Mouse (Mus musculus) MEL (cell line): ENCODE measurements at regions not wholly inside any gene's neighbourhood (a gene's known extent, or its start where the extent isn't known, plus 50 kb on each side); places are given as distances from the start of the nearest gene placed in this dataset.

Source experiments
- DNase-seq: peaks from one replicate; pipeline ENCODE4 v3.0.0; 2011; ENCODE audit warnings: low read depth, low spot score
- H3K27ac ChIP-seq: 2 replicates; pipeline ENCODE4 v1.5.1; 2012; ENCODE audit warnings: low read depth, mild to moderate bottlenecking, control low read depth, low read length, moderate library complexity; ENCODE audit not compliant: control insufficient read depth
- H3K27me3 ChIP-seq, 2 experiments: fragments of 150-350 bp in 1 of 2; sonication (generic) in 1 of 2; 2 replicates each; pipeline ENCODE4 v1.6.1; 2012; ENCODE audit warnings: low read length in 2 of 2, mild to moderate bottlenecking in 2 of 2, improper control_type of control experiment in 1 of 2, moderate library complexity in 1 of 2; ENCODE audit not compliant: insufficient read depth in 2 of 2, control insufficient read depth in 1 of 2
- H3K36me3 ChIP-seq, 2 experiments: 2 replicates each; pipeline ENCODE4 v1.6.1; 2012 to 2014; ENCODE audit warnings: low read length in 2 of 2, improper control_type of control experiment in 1 of 2, inconsistent platforms in 1 of 2, mild to moderate bottlenecking in 1 of 2; ENCODE audit not compliant: insufficient read depth in 2 of 2, control insufficient read depth in 1 of 2
- H3K4me1 ChIP-seq, 2 experiments: fragments of 150-350 bp in 1 of 2; sonication (generic) in 1 of 2; 2 replicates each; pipeline ENCODE4 v1.6.1; 2012; ENCODE audit warnings: low read length in 2 of 2, improper control_type of control experiment in 1 of 2, mild to moderate bottlenecking in 1 of 2; ENCODE audit not compliant: insufficient read depth in 2 of 2, control insufficient read depth in 1 of 2
- H3K4me3 ChIP-seq, 2 experiments: fragments of 150-350 bp in 1 of 2; sonication (generic) in 1 of 2; 2 replicates each; pipeline ENCODE4 v1.5.1; 2012; ENCODE audit warnings: low read depth in 2 of 2, low read length in 2 of 2, mild to moderate bottlenecking in 2 of 2, moderate library complexity in 2 of 2, control low read depth in 1 of 2, improper control_type of control experiment in 1 of 2; ENCODE audit not compliant: control insufficient read depth in 1 of 2, insufficient read depth in 1 of 2
- H3K79me2 ChIP-seq: 2 replicates; pipeline ENCODE4 v1.6.1; 2012; ENCODE audit warnings: mild to moderate bottlenecking, low read length, moderate library complexity; ENCODE audit not compliant: control insufficient read depth, poor library complexity, insufficient read depth
- H3K9ac ChIP-seq: 2 replicates; pipeline ENCODE4 v1.6.1; 2012; ENCODE audit warnings: low read depth, mild to moderate bottlenecking, control low read depth, low read length, moderate library complexity; ENCODE audit not compliant: control insufficient read depth, poor library complexity, severe bottlenecking
- H3K9me3 ChIP-seq: fragments of 150-350 bp; sonication (generic); replicated peaks from 2 replicates; pipeline ENCODE4 v1.6.1; 2012; ENCODE audit warnings: mild to moderate bottlenecking, low read length, improper control_type of control experiment, moderate library complexity; ENCODE audit not compliant: insufficient read depth
- BHLHE40 ChIP-seq: IDR thresholded peaks from 2 replicates; pipeline ENCODE4 v1.6.1; 2012; ENCODE audit warnings: low read depth, mild to moderate bottlenecking, inconsistent platforms, low read length, improper control_type of control experiment, borderline replicate concordance
- CHD2 ChIP-seq: IDR thresholded peaks from 2 replicates; pipeline ENCODE4 v1.6.1; 2011; ENCODE audit warnings: low read length, improper control_type of control experiment
- CTCF ChIP-seq, 3 experiments: IDR thresholded peaks in 2 of 3; conservative IDR thresholded peaks in 1 of 3; 2 replicates each; pipeline ENCODE4 v1.5.1; 2011 to 2012; ENCODE audit warnings: low read length in 3 of 3, low read depth in 2 of 3, mild to moderate bottlenecking in 2 of 3, improper control_type of control experiment in 1 of 3, inconsistent platforms in 1 of 3, mixed read lengths in 1 of 3, moderate library complexity in 1 of 3; ENCODE audit not compliant: control insufficient read depth in 1 of 3, insufficient read depth in 1 of 3, poor library complexity in 1 of 3, severe bottlenecking in 1 of 3
- E2F4 ChIP-seq: IDR thresholded peaks from 2 replicates; pipeline ENCODE4 v1.6.1; 2011; ENCODE audit warnings: low read depth, low read length, improper control_type of control experiment, borderline replicate concordance
- GABPA ChIP-seq: IDR thresholded peaks from 2 replicates; pipeline ENCODE4 v1.6.1; 2012; ENCODE audit warnings: low read depth, mild to moderate bottlenecking, inconsistent platforms, low read length, improper control_type of control experiment, moderate library complexity
- HCFC1 ChIP-seq: IDR thresholded peaks from 2 replicates; pipeline ENCODE4 v1.6.1; 2012; ENCODE audit warnings: low read depth, mild to moderate bottlenecking, inconsistent platforms, low read length, improper control_type of control experiment, moderate library complexity
- KAT2A ChIP-seq: conservative IDR thresholded peaks from 2 replicates; pipeline ENCODE4 v1.6.1; 2012; ENCODE audit warnings: low read depth, low read length, improper control_type of control experiment, inconsistent platforms
- MYB ChIP-seq: IDR thresholded peaks from 2 replicates; pipeline ENCODE4 v1.6.1; 2011; ENCODE audit warnings: mild to moderate bottlenecking, low read depth, low read length, improper control_type of control experiment
- MYC ChIP-seq: IDR thresholded peaks from 2 replicates; pipeline ENCODE4 v1.6.1; 2011; ENCODE audit warnings: low read depth, mild to moderate bottlenecking, low read length, improper control_type of control experiment, moderate library complexity
- NELFE ChIP-seq: IDR thresholded peaks from 2 replicates; pipeline ENCODE4 v1.6.1; 2011; ENCODE audit warnings: low read depth, low read length, improper control_type of control experiment
- NRF1 ChIP-seq: IDR thresholded peaks from 2 replicates; pipeline ENCODE4 v1.6.1; 2014; ENCODE audit warnings: low read depth, mild to moderate bottlenecking, inconsistent platforms, low read length, improper control_type of control experiment, moderate library complexity; ENCODE audit not compliant: poor library complexity, insufficient read depth, severe bottlenecking
- POLR2AphosphoS2 ChIP-seq: IDR thresholded peaks from 2 replicates; pipeline ENCODE4 v1.6.1; 2011; ENCODE audit warnings: low read length, improper control_type of control experiment
- RCOR1 ChIP-seq: IDR thresholded peaks from 2 replicates; pipeline ENCODE4 v1.6.1; 2012; ENCODE audit warnings: low read depth, mild to moderate bottlenecking, inconsistent platforms, low read length, improper control_type of control experiment
- SIN3A ChIP-seq: IDR thresholded peaks from 2 replicates; pipeline ENCODE4 v1.6.1; 2012; ENCODE audit warnings: low read length, improper control_type of control experiment, inconsistent platforms
- SMC3 ChIP-seq: IDR thresholded peaks from 2 replicates; pipeline ENCODE4 v1.6.1; 2011; ENCODE audit warnings: low read depth, low read length, improper control_type of control experiment
- TAL1 ChIP-seq: IDR thresholded peaks from 2 replicates; pipeline ENCODE4 v1.6.1; 2012; ENCODE audit warnings: mild to moderate bottlenecking, inconsistent platforms, low read length, moderate library complexity, mixed read lengths
- TBP ChIP-seq: IDR thresholded peaks from 2 replicates; pipeline ENCODE4 v1.8.0; 2011; ENCODE audit warnings: low read depth, low read length, improper control_type of control experiment
- TCF12 ChIP-seq: IDR thresholded peaks from 2 replicates; pipeline ENCODE4 v1.6.1; 2014; ENCODE audit warnings: low read depth, mild to moderate bottlenecking, inconsistent platforms, low read length, improper control_type of control experiment, moderate library complexity
- UBTF ChIP-seq: IDR thresholded peaks from 2 replicates; pipeline ENCODE4 v1.6.1; 2012; ENCODE audit warnings: low read depth, mild to moderate bottlenecking, inconsistent platforms, low read length, improper control_type of control experiment, moderate library complexity, borderline replicate concordance; ENCODE audit not compliant: insufficient read depth
- USF1 ChIP-seq: IDR thresholded peaks from 2 replicates; pipeline ENCODE4 v1.6.1; 2014; ENCODE audit warnings: low read depth, mild to moderate bottlenecking, inconsistent platforms, low read length, improper control_type of control experiment, moderate library complexity
- ZC3H11A ChIP-seq: IDR thresholded peaks from 2 replicates; pipeline ENCODE4 v1.6.1; 2012; ENCODE audit warnings: low read depth, mild to moderate bottlenecking, inconsistent platforms, low read length, improper control_type of control experiment
- ZMIZ1 ChIP-seq: IDR thresholded peaks from 2 replicates; pipeline ENCODE4 v1.6.1; 2012; ENCODE audit warnings: low read depth, mild to moderate bottlenecking, inconsistent platforms, low read length, improper control_type of control experiment, moderate library complexity

DNA sequence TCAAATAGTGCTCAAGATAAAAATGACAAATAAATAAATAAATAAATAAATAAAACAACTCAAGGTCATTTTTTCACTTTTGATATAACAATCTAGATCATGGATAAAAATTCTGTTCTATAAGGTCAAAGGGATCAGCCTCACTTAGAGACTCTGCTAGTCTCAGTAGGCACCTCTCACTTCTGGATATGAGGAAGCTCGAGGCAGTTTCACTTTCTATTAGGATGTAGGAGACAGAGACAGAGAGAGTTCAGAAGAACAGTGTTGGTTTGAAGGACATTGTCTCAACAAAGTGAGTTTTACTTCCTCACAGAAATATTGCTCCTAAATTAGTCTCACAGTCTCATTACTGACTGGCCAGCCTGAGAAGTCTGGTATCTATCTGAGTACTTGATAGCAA is 458.9 kb downstream of the Trib2 start:
- TF ChIP-seq CTCF (IDR thresholded peaks at IDR 0.05 in 2 of 3, conservative IDR thresholded peaks at IDR 0.05 in 1 of 3; ENCODE audit: control insufficient read depth in 1 of 3, insufficient read depth in 1 of 3, low read depth in 2 of 3, low read length in 3 of 3, poor library complexity in 1 of 3, severe bottlenecking in 1 of 3): no peak
- TF ChIP-seq MYC: no peak
- no peak for TF ChIP-seq TCF12
- no peak for TF ChIP-seq CHD2
- no peak for TF ChIP-seq USF1
- no peak for TF ChIP-seq NELFE
- no peak for TF ChIP-seq SMC3
- no peak for TF ChIP-seq POLR2AphosphoS2
- no peak for TF ChIP-seq E2F4
- H3K4me3 ChIP-seq: no peak overlapping the region
- DNase-seq: no peak
- no peaks in the 10 kb centered on the region for H3K36me3 ChIP-seq
- H3K9ac ChIP-seq: no peak overlapping the region
- no peaks in the 10 kb centered on the region for H3K79me2 ChIP-seq
- no peaks in the 10 kb centered on the region for H3K9me3 ChIP-seq
- H3K27ac ChIP-seq: no peak overlapping the region
- no peaks in the 10 kb centered on the region for H3K27me3 ChIP-seq
- H3K4me1 ChIP-seq: no peaks in the 10 kb centered on the region

DNA sequence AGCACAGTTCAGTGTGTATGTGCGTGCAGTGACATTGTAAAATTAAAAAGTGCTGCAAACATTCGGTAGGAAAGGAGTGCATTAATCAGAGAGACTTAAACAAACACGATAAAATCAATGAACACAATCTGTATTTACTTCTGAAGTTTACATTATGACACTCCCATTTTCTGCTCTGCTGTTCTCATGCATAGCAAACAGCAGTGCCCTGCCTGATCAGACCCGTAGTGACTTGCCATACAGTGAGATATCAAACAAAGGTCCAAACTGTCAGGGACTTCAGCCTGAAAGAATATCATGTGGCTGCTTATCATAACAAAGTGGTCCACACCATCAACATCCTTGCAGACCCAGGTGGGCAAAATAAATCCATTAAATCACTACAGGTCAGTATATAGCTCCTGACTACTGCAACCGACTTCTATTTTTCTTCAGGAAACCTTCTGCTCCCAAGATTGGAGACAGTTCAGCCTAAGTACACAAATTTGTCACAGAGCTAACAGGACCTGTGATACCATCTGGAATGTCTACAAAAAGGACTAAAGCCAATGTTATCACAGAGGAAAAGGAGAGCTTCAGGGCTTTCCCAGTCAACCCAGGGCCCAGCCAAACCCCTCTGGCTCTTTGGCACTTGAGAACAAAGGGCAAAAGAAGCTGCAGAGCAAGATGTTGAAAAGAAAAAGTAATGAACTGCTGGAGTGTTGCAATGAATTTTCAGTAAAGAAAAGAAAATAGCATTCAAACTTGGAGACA is 495.8 kb downstream of the Trib2 start:
- Histone ChIP-seq H3K4me3 (no peak overlapping the region), H3K36me3 (no peaks in the 10 kb centered on the region), H3K27me3 (no peaks in the 10 kb centered on the region), H3K27ac (no peak overlapping the region), H3K4me1 (no peaks in the 10 kb centered on the region), H3K9ac (no peak overlapping the region), H3K79me2 (no peaks in the 10 kb centered on the region), H3K9me3 (no peaks in the 10 kb centered on the region)
- DNase-seq: no peak
- TF ChIP-seq GABPA (no peak), TAL1 (no peak), NELFE (no peak)

DNA sequence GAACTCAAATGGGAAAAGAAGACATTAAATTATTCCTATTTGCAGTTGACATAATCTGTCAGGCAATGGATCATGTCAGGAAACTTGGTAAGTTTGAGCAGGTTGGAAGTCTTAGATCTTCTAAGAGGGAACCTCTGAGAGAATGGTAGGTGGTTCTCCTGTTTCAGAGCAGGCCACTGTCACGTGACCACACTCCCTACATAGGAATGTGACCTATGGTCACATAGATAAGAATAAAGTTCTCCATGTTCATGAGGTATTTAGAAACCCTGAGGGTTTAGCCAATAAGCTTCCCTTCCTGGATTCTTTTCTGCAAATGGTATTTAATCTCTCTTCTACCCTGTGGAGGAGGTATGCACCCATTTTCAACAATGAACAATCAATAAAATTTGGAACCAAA is 497.1 kb downstream of the Trib2 start:
- Histone ChIP-seq H3K4me1 (no peaks in the 10 kb centered on the region), H3K9me3 (no peaks in the 10 kb centered on the region), H3K4me3 (no peak overlapping the region), H3K79me2 (no peaks in the 10 kb centered on the region), H3K36me3 (no peaks in the 10 kb centered on the region), H3K27ac (no peak overlapping the region), H3K27me3 (no peaks in the 10 kb centered on the region), H3K9ac (no peak overlapping the region)
- TF ChIP-seq KAT2A: no peak
- TF ChIP-seq ZC3H11A: no peak
- TF ChIP-seq SIN3A: no peak
- TF ChIP-seq E2F4: no peak
- TF ChIP-seq RCOR1: no peak
- no peak for TF ChIP-seq SMC3
- no peak for TF ChIP-seq ZMIZ1
- no peak for TF ChIP-seq TBP
- TF ChIP-seq BHLHE40: no peak
- no peak for TF ChIP-seq NRF1
- no peak for TF ChIP-seq CHD2
- no peak for TF ChIP-seq UBTF
- no peak for TF ChIP-seq MYB
- TF ChIP-seq HCFC1: no peak
- no peak for DNase-seq
